Mouse (Mus musculus) neutrophil, adult 59 days (primary cell): ENCODE results near the gene Gm364. TPM values are rescaled to one million over a fixed set of nuclear protein-coding genes. Genes with fewer than 3 reads are reported as not detected.

Source experiments
- total RNA-seq, 2 experiments: library from RNA; stranded (reverse); gene quantifications; 1 replicate in 1 of 2; 2 replicates in 1 of 2; pipeline ENCODE4 v1.2.4; 2023

Gene Gm364
- not detected for total RNA-seq

DNA sequence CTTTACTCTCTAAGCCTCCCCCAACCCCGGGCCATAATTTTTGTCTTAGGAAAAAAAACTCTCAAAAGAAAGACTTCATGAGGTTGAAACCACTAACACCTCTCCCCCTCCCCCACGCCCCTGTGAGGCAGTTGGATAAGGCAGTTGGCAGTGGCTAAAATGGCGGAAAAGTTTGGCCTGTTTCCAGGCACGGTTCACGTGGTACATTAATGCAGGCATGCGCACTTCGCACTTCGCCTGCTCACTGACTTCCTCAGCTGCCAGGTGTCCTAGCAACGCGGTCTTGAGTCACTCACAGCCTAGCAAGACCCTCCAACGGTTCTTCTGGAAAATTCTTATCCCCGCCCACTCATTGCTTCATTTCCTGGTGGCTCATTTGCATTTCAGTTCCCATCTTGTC is at the start of gene Gm364:
Gm364 (plus strand) TSS at position 386 of the 400 bp plus-strand sequence.

DNA sequence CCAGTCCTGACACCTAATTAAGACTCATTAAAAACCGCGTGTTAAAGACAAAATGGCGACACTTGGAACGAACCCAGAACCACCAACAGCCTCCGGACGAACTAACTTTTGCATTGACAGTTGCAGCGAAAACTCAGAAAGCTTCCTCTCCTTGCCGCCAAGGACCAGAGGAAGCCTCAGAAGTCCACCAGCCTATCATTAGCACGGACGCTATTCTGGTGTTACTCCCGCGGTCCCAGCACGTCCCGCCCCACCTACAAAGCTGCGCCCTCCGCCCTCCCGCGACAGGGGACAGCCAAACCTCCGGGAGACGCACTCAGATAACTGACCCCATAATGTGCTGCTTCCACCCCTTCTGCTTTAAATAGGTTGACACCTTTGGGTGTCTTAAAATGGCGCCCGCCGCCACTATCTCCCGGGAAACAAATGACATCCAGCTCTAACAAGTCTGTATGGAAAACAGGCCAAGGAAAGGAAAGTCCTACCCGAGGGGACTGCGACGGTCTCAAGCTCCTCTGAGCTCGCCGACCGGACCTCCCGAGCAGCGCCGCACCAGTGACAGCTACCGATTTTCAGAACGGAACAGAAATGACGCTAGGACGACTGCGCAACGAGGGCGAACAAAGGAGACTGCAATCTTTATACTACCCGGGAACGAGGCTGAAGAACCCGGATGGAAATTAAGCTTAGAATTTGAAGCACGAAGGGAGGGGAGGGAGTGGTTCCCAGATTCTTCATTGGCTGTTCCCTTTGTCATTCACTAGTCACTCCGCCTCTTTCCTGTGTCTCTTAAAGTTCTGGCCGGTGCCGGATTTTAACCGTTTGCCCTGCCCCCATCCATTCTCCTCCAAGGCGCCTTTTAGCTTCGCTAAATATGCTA is 16.3 kb upstream of the Gm364 start, which contains the start of gene Rbmx:
Rbmx (minus strand) TSS at position 670 of the 880 bp plus-strand sequence.

DNA sequence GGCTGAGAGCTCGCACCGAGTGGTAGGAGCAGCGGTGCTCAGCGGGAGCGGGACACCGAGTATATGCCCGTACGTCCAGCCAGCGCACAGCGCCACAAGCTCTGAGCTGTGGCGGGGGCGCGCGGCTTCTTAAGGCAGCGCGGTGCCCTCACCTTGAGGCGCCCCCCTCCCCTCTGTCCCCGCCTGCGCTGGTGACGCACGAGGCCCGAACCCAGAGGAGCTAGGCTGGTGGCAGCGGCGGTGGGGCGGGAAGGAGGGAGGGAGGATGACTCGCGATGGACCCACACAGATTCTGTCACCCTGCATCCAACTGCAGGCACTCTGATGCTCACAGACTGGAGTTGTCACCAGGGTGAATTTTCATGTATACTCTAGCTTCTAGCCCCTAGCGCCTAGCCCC is 94.7 kb downstream of the Gm364 start, which contains the start of gene Gpr101:
Gpr101 (minus strand) TSS at position 124 of the 400 bp plus-strand sequence.

Other genes starting within 250 kb of the Gm364 start
- gene Cd40lg, start 197.0 kb upstream of the Gm364 start, total RNA-seq, result not detected
- 10 to 100 TPM; 89.5 to 90.4 TPM for gene Arhgef6, start 70.4 kb upstream of the Gm364 start, total RNA-seq
- gene Rbmx, start 16.1 kb upstream of the Gm364 start, total RNA-seq, result 10 to 100 TPM; 43.5 to 48.7 TPM
- not detected for gene Gpr101, start 94.6 kb downstream of the Gm364 start, total RNA-seq